Mouse (Mus musculus) bone marrow, adult 2 months (tissue): Measurements from ENCODE around the gene Aldh1l1. TPM values are rescaled to one million over a fixed set of nuclear protein-coding genes. Genes with fewer than 3 reads are reported as not detected.

ENCODE experiments used
- H3K27ac ChIP-seq: fragments of 200-500 bp; 2 replicates; pipeline ENCODE4 v1.5.1; 2012; ENCODE audit warnings: low read depth, mild to moderate bottlenecking, control low read depth, inconsistent platforms, low read length; ENCODE audit not compliant: control insufficient read depth, poor library complexity, insufficient read depth
- H3K4me1 ChIP-seq: fragments of 200-500 bp; 2 replicates; pipeline ENCODE4 v1.6.1; 2011; ENCODE audit warnings: low read length; ENCODE audit not compliant: control insufficient read depth, insufficient read depth
- H3K4me3 ChIP-seq: fragments of 200-500 bp; replicated peaks from 2 replicates; pipeline ENCODE3; 2011; ENCODE audit warnings: mild to moderate bottlenecking, low read depth, low read length, control low read depth; ENCODE audit not compliant: control insufficient read depth
- CTCF ChIP-seq: fragments of 200-500 bp; IDR thresholded peaks from 2 replicates; pipeline ENCODE4 v1.5.1; 2011; ENCODE audit warnings: low read length, control low read depth; ENCODE audit not compliant: control insufficient read depth, insufficient read depth
- POLR2A ChIP-seq: fragments of 200-500 bp; IDR thresholded peaks from 2 replicates; pipeline ENCODE4 v1.6.1; 2011; ENCODE audit warnings: low read depth, mild to moderate bottlenecking, control low read depth, low read length, borderline replicate concordance; ENCODE audit not compliant: control insufficient read depth
- WGBS: fragments of 180-500 bp; shearing (Covaris S2); methylation state at CpG from one replicate; pipeline ENCODE4 v1.1.7; 2018; 5-methylcytosine and 5-hydroxymethylcytosine counted together
- polyA plus RNA-seq: library from polyadenylated mRNA; stranded (reverse); fragments of >200 nt; gene quantifications from 2 replicates; pipeline ENCODE4 v1.2.4, GENCODE M21; 2011; ENCODE audit warnings: low replicate concordance; ENCODE audit not compliant: missing spikeins, insufficient read depth, insufficient read length

Aldh1l1 gene
- polyA plus RNA-seq, 1 experiment: 4.5 TPM

GRCm38 (mm10) chr6:90461181-90461580, 25.0 kb upstream of the Aldh1l1 start:
- Histone ChIP-seq H3K4me3 (no peak overlapping the region), H3K27ac (no peak overlapping the region), H3K4me1 (no peaks in the 10 kb centered on the region)
- no peak for TF ChIP-seq POLR2A
- TF ChIP-seq CTCF: no peak
- 42% methylated on average over 2 of the region's 2 CpGs for WGBS

GRCm38 (mm10) chr6:90461771-90462170, 24.5 kb upstream of the Aldh1l1 start:
- no peak for TF ChIP-seq CTCF
- TF ChIP-seq POLR2A: no peak
- Histone ChIP-seq H3K4me1 (no peaks in the 10 kb centered on the region), H3K4me3 (no peak overlapping the region), H3K27ac (no peak overlapping the region)
- WGBS: 36% methylated on average over 12 of the region's 12 CpGs

- Histone ChIP-seq H3K27ac (0 out of 2 replicates have a peak within 1 kb of the TSS, but pooled peaks have one; percentile 14), H3K4me1 (no peaks in the 10 kb centered on the region), H3K4me3 (no peak within 1 kb of the TSS)
- TF ChIP-seq CTCF (no peak), POLR2A (no peak)
- WGBS: 2% methylated on average over 70 of the region's 70 CpGs
These were observed 24.0 kb upstream of the Aldh1l1 start, which contains the start of gene Klf15 for GRCm38 (mm10) chr6:90462181-90462706. Gene Klf15 (plus strand): TSS chr6:90462576.

GRCm38 (mm10) chr6:90462841-90463227, 23.4 kb upstream of the Aldh1l1 start:
- H3K27ac ChIP-seq: 0 out of 2 replicates have a peak overlapping the region, but pooled peaks have one; percentile 14
- no peak for TF ChIP-seq CTCF
- no peak for TF ChIP-seq POLR2A
- WGBS: 1% methylated on average over 38 of the region's 38 CpGs
- H3K4me3 ChIP-seq: no peak overlapping the region
- no peaks in the 10 kb centered on the region for H3K4me1 ChIP-seq

GRCm38 (mm10) chr6:90463228-90463862, 22.9 kb upstream of the Aldh1l1 start:
- Histone ChIP-seq H3K4me3 (no peak overlapping the region), H3K27ac (no peak overlapping the region), H3K4me1 (no peaks in the 10 kb centered on the region)
- WGBS: 3% methylated on average over 31 of the region's 31 CpGs
- TF ChIP-seq POLR2A (no peak), CTCF (no peak)

GRCm38 (mm10) chr6:90463890-90464421, 22.3 kb upstream of the Aldh1l1 start:
- 64% methylated on average over 7 of the region's 7 CpGs for WGBS

GRCm38 (mm10) chr6:90465028-90465640, 21.1 kb upstream of the Aldh1l1 start:
- no peak overlapping the region for H3K4me3 ChIP-seq
- H3K4me1 ChIP-seq: no peaks in the 10 kb centered on the region
- H3K27ac ChIP-seq: no peak overlapping the region
- no peak for TF ChIP-seq POLR2A
- TF ChIP-seq CTCF: no peak
- 85% methylated on average over 11 of the region's 11 CpGs for WGBS

More at GRCm38 (mm10) chr6:90463890-90464421, 22.3 kb upstream of the Aldh1l1 start:
- no peak overlapping the region for H3K4me3 ChIP-seq
- H3K4me1 ChIP-seq: no peaks in the 10 kb centered on the region
- H3K27ac ChIP-seq: no peak overlapping the region
- no peak for TF ChIP-seq CTCF
- no peak for TF ChIP-seq POLR2A

- Histone ChIP-seq H3K4me1 (no peaks in the 10 kb centered on the region), H3K27ac (no peak overlapping the region), H3K4me3 (no peak overlapping the region)
- WGBS: 64% methylated on average over 10 of the region's 10 CpGs
- no peak for TF ChIP-seq CTCF
- no peak for TF ChIP-seq POLR2A
These were observed 20.1 kb upstream of the Aldh1l1 start for GRCm38 (mm10) chr6:90466079-90466478.
